Mouse (Mus musculus) MEL (cell line): ENCODE measurements around the gene Olfm2.

Experiments used
- CTCF ChIP-seq, 3 experiments: IDR thresholded peaks in 2 of 3; conservative IDR thresholded peaks in 1 of 3; 2 replicates each; pipeline ENCODE4 v1.5.1; 2011 to 2012; ENCODE audit warnings: low read length in 3 of 3, low read depth in 2 of 3, mild to moderate bottlenecking in 2 of 3, improper control_type of control experiment in 1 of 3, inconsistent platforms in 1 of 3, mixed read lengths in 1 of 3, moderate library complexity in 1 of 3; ENCODE audit not compliant: control insufficient read depth in 1 of 3, insufficient read depth in 1 of 3, poor library complexity in 1 of 3, severe bottlenecking in 1 of 3
- E2F4 ChIP-seq: IDR thresholded peaks from 2 replicates; pipeline ENCODE4 v1.6.1; 2011; ENCODE audit warnings: low read depth, low read length, improper control_type of control experiment, borderline replicate concordance
- EP300 ChIP-seq, 2 experiments: IDR thresholded peaks; 2 replicates each; pipeline ENCODE4 v1.6.1; 2011; ENCODE audit warnings: improper control_type of control experiment in 2 of 2, low read length in 2 of 2, low read depth in 1 of 2, mild to moderate bottlenecking in 1 of 2
- JUND ChIP-seq: IDR thresholded peaks from 2 replicates; pipeline ENCODE4 v1.6.1; 2011; ENCODE audit warnings: low read depth, mild to moderate bottlenecking, improper control_type of control experiment, low read length
- KAT2A ChIP-seq: conservative IDR thresholded peaks from 2 replicates; pipeline ENCODE4 v1.6.1; 2012; ENCODE audit warnings: low read depth, low read length, improper control_type of control experiment, inconsistent platforms
- MAX ChIP-seq: IDR thresholded peaks from 2 replicates; pipeline ENCODE4 v1.6.1; 2011; ENCODE audit warnings: low read length, improper control_type of control experiment
- NELFE ChIP-seq: IDR thresholded peaks from 2 replicates; pipeline ENCODE4 v1.6.1; 2011; ENCODE audit warnings: low read depth, low read length, improper control_type of control experiment
- NRF1 ChIP-seq: IDR thresholded peaks from 2 replicates; pipeline ENCODE4 v1.6.1; 2014; ENCODE audit warnings: low read depth, mild to moderate bottlenecking, inconsistent platforms, low read length, improper control_type of control experiment, moderate library complexity; ENCODE audit not compliant: poor library complexity, insufficient read depth, severe bottlenecking
- POLR2A ChIP-seq, 2 experiments: IDR thresholded peaks; 2 replicates each; pipeline ENCODE4 v1.6.1; 2011 to 2012; ENCODE audit warnings: low read length in 2 of 2, mild to moderate bottlenecking in 2 of 2, control low read depth in 1 of 2, improper control_type of control experiment in 1 of 2, low read depth in 1 of 2, moderate library complexity in 1 of 2; ENCODE audit not compliant: control insufficient read depth in 1 of 2, insufficient read depth in 1 of 2, poor library complexity in 1 of 2
- POLR2AphosphoS5 ChIP-seq: IDR thresholded peaks from 2 replicates; pipeline ENCODE4 v1.6.1; 2012; ENCODE audit warnings: low read depth, borderline replicate concordance, mild to moderate bottlenecking, inconsistent platforms, low read length, moderate library complexity, mixed read lengths
- UBTF ChIP-seq: IDR thresholded peaks from 2 replicates; pipeline ENCODE4 v1.6.1; 2012; ENCODE audit warnings: low read depth, mild to moderate bottlenecking, inconsistent platforms, low read length, improper control_type of control experiment, moderate library complexity, borderline replicate concordance; ENCODE audit not compliant: insufficient read depth
- USF2 ChIP-seq, 2 experiments: IDR thresholded peaks; 2 replicates each; pipeline ENCODE4 v1.6.1; 2011 to 2012; ENCODE audit warnings: improper control_type of control experiment in 2 of 2, low read length in 2 of 2, borderline replicate concordance in 1 of 2, inconsistent platforms in 1 of 2, low read depth in 1 of 2, mild to moderate bottlenecking in 1 of 2; ENCODE audit not compliant: insufficient read depth in 1 of 2
- ZC3H11A ChIP-seq: IDR thresholded peaks from 2 replicates; pipeline ENCODE4 v1.6.1; 2012; ENCODE audit warnings: low read depth, mild to moderate bottlenecking, inconsistent platforms, low read length, improper control_type of control experiment
- ZNF384 ChIP-seq: IDR thresholded peaks from 2 replicates; pipeline ENCODE4 v1.6.1; 2012; ENCODE audit warnings: low read depth, mild to moderate bottlenecking, inconsistent platforms, low read length, improper control_type of control experiment

- TF ChIP-seq POLR2A (IDR thresholded peaks at IDR 0.05; ENCODE audit: control insufficient read depth in 1 of 2, insufficient read depth in 1 of 2, low read depth in 1 of 2, low read length in 2 of 2, poor library complexity in 1 of 2) (0 out of 4 replicates have a peak, but pooled peaks of 1 of the 2 experiments have one; percentile 23), UBTF (peak; percentile 93; the same call in 1 of the 2 replicates), CTCF (IDR thresholded peaks at IDR 0.05 in 2 of 3, conservative IDR thresholded peaks at IDR 0.05 in 1 of 3; ENCODE audit: control insufficient read depth in 1 of 3, insufficient read depth in 1 of 3, low read depth in 2 of 3, low read length in 3 of 3, poor library complexity in 1 of 3, severe bottlenecking in 1 of 3) (peak in 2 of 3 experiments; percentile 65 to 88; a peak in 5 of 6 replicates), POLR2AphosphoS5 (no peak), USF2 (IDR thresholded peaks at IDR 0.05; ENCODE audit: borderline replicate concordance in 1 of 2, insufficient read depth in 1 of 2, low read depth in 1 of 2, low read length in 2 of 2) (no peak), E2F4 (no peak), EP300 (IDR thresholded peaks at IDR 0.05; ENCODE audit: low read depth in 1 of 2, low read length in 2 of 2) (no peak), MAX (0 out of 2 replicates have a peak, but pooled peaks have one; percentile 14), NELFE (peak; percentile 25; the same call in 1 of the 2 replicates), ZNF384 (no peak), KAT2A (no peak), JUND (no peak), NRF1 (no peak), ZC3H11A (peak; percentile 31; the same call in 1 of the 2 replicates)
Measured at GRCm38 (mm10) chr9:20727601-20728113, 18.5 kb downstream of the Olfm2 start.
